Mouse (Mus musculus): ENCODE measurements around the gene C030005K15Rik.

GRCm38 (mm10) chr10:97714584-97714983 lies 12.0 kb downstream of the C030005K15Rik start:
- no peak for TF ChIP-seq GATA1 (IDR thresholded peaks at IDR 0.05; ENCODE audit: low read length)
- TF ChIP-seq TAL1 (IDR thresholded peaks at IDR 0.05; ENCODE audit: low read length): no peak
